Comparison of ENCODE assay signal across 9 mouse cellular contexts in genomic region chr11:106289369-106289768, GRCm38 (mm10). TPM values are rescaled to one million over a fixed set of nuclear protein-coding genes. Genes with fewer than 3 reads are reported as not detected.
DNase-seq lines count a peak whose midpoint lies in the region; ATAC-seq and TF ChIP-seq lines count a peak whose summit lies in the region.
"Had no signal": no experiment of that assay in that cellular context is flagged by ENCODE, and none has a peak within 500 bp of the region (broad histone marks: within the 10 kb centered on the region; RNA-seq: fewer than 3 reads in every experiment).

No protein-coding gene starts in this region.

- ATAC-seq in kidney, embryonic 14.5 days (ENCODE audit: low FRiP score, low TSS enrichment) = no peak
- peak; percentile 40; the same call in 1 of the 2 replicates for ATAC-seq in stomach, postnatal 0 days (ENCODE audit: low FRiP score, low TSS enrichment)
- ATAC-seq in frontal cortex, adult (ENCODE audit: low TSS enrichment) = no peak

- H3K9me3 ChIP-seq in kidney, embryonic 14.5 days (ENCODE audit: control insufficient read depth, low read length) = no peaks in the 10 kb centered on the region
- no peaks in the 10 kb centered on the region for H3K9me3 ChIP-seq in stomach, postnatal 0 days (ENCODE audit: control insufficient read depth, low read length)
- H3K9me3 ChIP-seq: midbrain, embryonic 12.5 days had no signal

- no peaks in the 10 kb centered on the region for H3K4me1 ChIP-seq in kidney, embryonic 14.5 days (ENCODE audit: control insufficient read depth, insufficient read depth, low read length)
- H3K4me1 ChIP-seq in stomach, postnatal 0 days (replicated peaks; ENCODE audit: control insufficient read depth, insufficient read depth) = no peaks in the 10 kb centered on the region
- H3K4me1 ChIP-seq: midbrain, embryonic 12.5 days had no signal

- WGBS in kidney, embryonic 14.5 days = 59% methylated on average over 8 of the region's 8 CpGs
- 51% methylated on average over 8 of the region's 8 CpGs for WGBS in stomach, postnatal 0 days

- TF ChIP-seq EP300 in stomach, postnatal 0 days (optimal IDR thresholded peaks at IDR 0.05) = no peak

- no peaks in the 10 kb centered on the region for H3K36me3 ChIP-seq in kidney, embryonic 14.5 days (ENCODE audit: control insufficient read depth, insufficient read depth, low read length)
- H3K36me3 ChIP-seq in stomach, postnatal 0 days (ENCODE audit: control insufficient read depth, insufficient read depth, low read length) = no peaks in the 10 kb centered on the region
- H3K36me3 ChIP-seq: midbrain, embryonic 12.5 days had no signal

- H3K9ac ChIP-seq in kidney, embryonic 14.5 days (ENCODE audit: low read depth, low read length) = no peak overlapping the region
- no peak overlapping the region for H3K9ac ChIP-seq in stomach, postnatal 0 days (ENCODE audit: low read length)
- H3K9ac ChIP-seq: midbrain, embryonic 12.5 days had no signal

- H3K27me3 ChIP-seq in kidney, embryonic 14.5 days (ENCODE audit: control insufficient read depth, insufficient read depth, low read length) = no peaks in the 10 kb centered on the region
- H3K27me3 ChIP-seq in stomach, postnatal 0 days (ENCODE audit: control insufficient read depth, insufficient read depth, low read length) = no peaks in the 10 kb centered on the region
- H3K27me3 ChIP-seq: midbrain, embryonic 12.5 days had no signal

- no peak overlapping the region for H3K4me3 ChIP-seq in kidney, embryonic 14.5 days (ENCODE audit: low read length)
- H3K4me3 ChIP-seq in stomach, postnatal 0 days (ENCODE audit: low read depth, low read length) = no peak overlapping the region
- H3K4me3 ChIP-seq: midbrain, embryonic 12.5 days had no signal

- H3K27ac ChIP-seq in kidney, embryonic 14.5 days (ENCODE audit: low read depth, low read length) = no peak overlapping the region
- H3K27ac ChIP-seq in stomach, postnatal 0 days (replicated peaks) = no peak overlapping the region
- H3K27ac ChIP-seq: midbrain, embryonic 12.5 days had no signal

- no peak overlapping the region for H3K4me2 ChIP-seq in kidney, embryonic 14.5 days (replicated peaks; ENCODE audit: low read depth, low read length)
- H3K4me2 ChIP-seq in stomach, postnatal 0 days (replicated peaks; ENCODE audit: low read depth) = no peak overlapping the region
- H3K4me2 ChIP-seq: midbrain, embryonic 12.5 days had no signal

- peak; percentile 51 for DNase-seq in kidney, adult 18-20 months
- DNase-seq in Muller cell, postnatal 12 days (ENCODE audit: inconsistent ontology term) = peak; percentile 67
- DNase-seq in cerebellum, adult 9-10 months = peak; percentile 94
- DNase-seq in induced T-regulatory cell, adult 2 months (ENCODE audit: low read depth) = peak; percentile 22
- peak; percentile 45 for DNase-seq in stomach, postnatal 0 days (ENCODE audit: low spot score)
- no peak for DNase-seq in right cerebral cortex, postnatal 36 days (ENCODE audit: low spot score in 2 of 2)

- TF ChIP-seq CTCF in stomach, postnatal 0 days (IDR thresholded peaks at IDR 0.05; ENCODE audit: low read depth) = peak; percentile 56

RNA-seq across cellular contexts. Expression of gene Gh, which starts 12.3 kb away (rescaled TPM):
- not detected in 2 replicates for polyA plus RNA-seq in kidney, embryonic 14.5 days (2014; fragmentation: Nextera tagmentation; extraction: Ambion mirVana)
- not detected in 2 replicates for polyA plus RNA-seq in stomach, postnatal 0 days (2015; fragmentation: Nextera tagmentation; extraction: Ambion mirVana)
- polyA plus RNA-seq: midbrain, embryonic 12.5 days had no signal

RNA-seq across cellular contexts. Expression of gene Tcam1, which starts 12.9 kb away (rescaled TPM):
- 0.81 and 1.2 TPM in 2 replicates for polyA plus RNA-seq in kidney, embryonic 14.5 days (2014; fragmentation: Nextera tagmentation; extraction: Ambion mirVana)
- polyA plus RNA-seq in stomach, postnatal 0 days (2015; fragmentation: Nextera tagmentation; extraction: Ambion mirVana) = 0.07 and 0.10 TPM in 2 replicates

RNA-seq across cellular contexts. Expression of gene Smarcd2, which starts 16.6 kb away (rescaled TPM):
- polyA plus RNA-seq in kidney, embryonic 14.5 days (2014; fragmentation: Nextera tagmentation; extraction: Ambion mirVana) = 54.9 and 78.6 TPM in 2 replicates
- 43.5 and 47.6 TPM in 2 replicates for polyA plus RNA-seq in stomach, postnatal 0 days (2015; fragmentation: Nextera tagmentation; extraction: Ambion mirVana)

RNA-seq across cellular contexts. Expression of gene Cd79b, which starts 25.2 kb away (rescaled TPM):
- 7.3 and 7.4 TPM in 2 replicates for polyA plus RNA-seq in kidney, embryonic 14.5 days (2014; fragmentation: Nextera tagmentation; extraction: Ambion mirVana)
- polyA plus RNA-seq in stomach, postnatal 0 days (2015; fragmentation: Nextera tagmentation; extraction: Ambion mirVana) = 1.9 TPM in 2 replicates

RNA-seq across cellular contexts. Expression of gene Psmc5, which starts 33.4 kb away (rescaled TPM):
- polyA plus RNA-seq in kidney, embryonic 14.5 days (2014; fragmentation: Nextera tagmentation; extraction: Ambion mirVana) = 303 and 334 TPM in 2 replicates
- polyA plus RNA-seq in stomach, postnatal 0 days (2015; fragmentation: Nextera tagmentation; extraction: Ambion mirVana) = 202 and 206 TPM in 2 replicates

Comparison
In these comparisons a context has a peak if more than half of its experiments do, and no peak if none do; other contexts are left out.
1. DNase-seq: peak in kidney, adult 18-20 months (single experiment), Muller cell, postnatal 12 days (single experiment), cerebellum, adult 9-10 months (single experiment), induced T-regulatory cell, adult 2 months (single experiment) and stomach, postnatal 0 days (single experiment); none in right cerebral cortex, postnatal 36 days (0 of 2).